Mouse (Mus musculus) bone marrow, adult 2 months (tissue): ENCODE data around the gene Ntrk3. TPM values are rescaled to one million over a fixed set of nuclear protein-coding genes. Genes with fewer than 3 reads are reported as not detected.

Experiments used
- H3K27ac ChIP-seq: fragments of 200-500 bp; 2 replicates; pipeline ENCODE4 v1.5.1; 2012; ENCODE audit warnings: low read depth, mild to moderate bottlenecking, control low read depth, inconsistent platforms, low read length; ENCODE audit not compliant: control insufficient read depth, poor library complexity, insufficient read depth
- H3K4me1 ChIP-seq: fragments of 200-500 bp; 2 replicates; pipeline ENCODE4 v1.6.1; 2011; ENCODE audit warnings: low read length; ENCODE audit not compliant: control insufficient read depth, insufficient read depth
- H3K4me3 ChIP-seq: fragments of 200-500 bp; replicated peaks from 2 replicates; pipeline ENCODE3; 2011; ENCODE audit warnings: mild to moderate bottlenecking, low read depth, low read length, control low read depth; ENCODE audit not compliant: control insufficient read depth
- CTCF ChIP-seq: fragments of 200-500 bp; IDR thresholded peaks from 2 replicates; pipeline ENCODE4 v1.5.1; 2011; ENCODE audit warnings: low read length, control low read depth; ENCODE audit not compliant: control insufficient read depth, insufficient read depth
- POLR2A ChIP-seq: fragments of 200-500 bp; IDR thresholded peaks from 2 replicates; pipeline ENCODE4 v1.6.1; 2011; ENCODE audit warnings: low read depth, mild to moderate bottlenecking, control low read depth, low read length, borderline replicate concordance; ENCODE audit not compliant: control insufficient read depth
- WGBS: fragments of 180-500 bp; shearing (Covaris S2); methylation state at CpG from one replicate; pipeline ENCODE4 v1.1.7; 2018; 5-methylcytosine and 5-hydroxymethylcytosine counted together
- polyA plus RNA-seq: library from polyadenylated mRNA; stranded (reverse); fragments of >200 nt; gene quantifications from 2 replicates; pipeline ENCODE4 v1.2.4, GENCODE M21; 2011; ENCODE audit warnings: low replicate concordance; ENCODE audit not compliant: missing spikeins, insufficient read depth, insufficient read length

Gene Ntrk3
- polyA plus RNA-seq, 1 experiment, result 1.0 TPM

DNA sequence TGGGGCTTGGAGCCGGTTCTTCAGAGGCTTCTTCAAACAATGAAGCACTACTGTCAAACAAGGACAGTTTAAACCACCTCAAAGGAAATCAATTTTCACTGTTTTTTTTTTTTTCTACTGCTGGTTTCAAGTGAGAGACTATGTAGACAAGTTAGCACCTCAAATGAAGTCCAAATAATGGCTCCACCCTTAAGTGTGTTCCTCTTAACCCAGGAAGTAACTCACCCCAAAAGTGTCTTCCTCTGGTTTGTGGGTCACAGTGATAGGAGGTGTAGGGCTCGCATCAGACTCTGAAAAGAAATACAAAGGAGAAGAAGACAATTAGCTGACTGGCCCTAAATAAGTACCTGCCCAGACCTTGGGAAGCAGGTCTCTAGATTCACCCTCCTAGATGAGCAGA is 286.1 kb downstream of the Ntrk3 start:
- no peak overlapping the region for H3K27ac ChIP-seq
- TF ChIP-seq CTCF (no peak), POLR2A (no peak)
- H3K4me3 ChIP-seq, result no peak overlapping the region
- H3K4me1 ChIP-seq, result no peaks in the 10 kb centered on the region
- 56% methylated on average over 2 of the region's 2 CpGs for WGBS

GRCm38 (mm10) chr7:78449909-78450592 is 287.8 kb downstream of the Ntrk3 start:
- TF ChIP-seq POLR2A (no peak), CTCF (no peak)
- WGBS, result 80% methylated on average over 6 of the region's 6 CpGs
- no peaks in the 10 kb centered on the region for H3K4me1 ChIP-seq
- H3K4me3 ChIP-seq, result no peak overlapping the region
- H3K27ac ChIP-seq, result no peak overlapping the region

- TF ChIP-seq POLR2A (no peak), CTCF (no peak)
- Histone ChIP-seq H3K4me3 (no peak overlapping the region), H3K4me1 (no peaks in the 10 kb centered on the region), H3K27ac (no peak overlapping the region)
- 68% methylated on average over 2 of the region's 2 CpGs for WGBS
Observed at GRCm38 (mm10) chr7:78448841-78449240, 289.0 kb downstream of the Ntrk3 start.

GRCm38 (mm10) chr7:78443373-78444036 is 294.3 kb downstream of the Ntrk3 start:
- TF ChIP-seq CTCF (no peak), POLR2A (no peak)
- H3K4me1 ChIP-seq, result no peaks in the 10 kb centered on the region
- WGBS, result 74% methylated on average over 5 of the region's 5 CpGs
- no peak overlapping the region for H3K4me3 ChIP-seq
- H3K27ac ChIP-seq, result no peak overlapping the region

DNA sequence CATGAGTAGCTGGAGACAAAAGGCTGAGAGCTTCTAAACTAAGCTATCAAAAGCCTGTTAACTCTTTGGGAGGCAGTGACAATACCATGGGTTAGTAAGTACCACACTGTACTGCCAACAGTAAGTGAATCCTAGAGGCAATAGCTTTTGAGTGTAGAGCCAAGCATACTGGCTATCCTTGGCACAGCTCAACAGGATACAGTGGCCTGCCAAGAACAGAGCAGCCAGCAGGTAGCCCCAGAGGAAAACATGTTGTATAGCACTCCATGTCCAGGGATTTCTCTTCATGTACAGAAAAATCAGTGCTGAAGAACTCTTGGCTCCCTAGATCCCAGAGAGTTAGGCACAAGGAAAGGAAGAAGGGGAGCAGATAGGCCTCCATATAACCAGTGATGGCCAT is 296.1 kb downstream of the Ntrk3 start:
- TF ChIP-seq POLR2A (no peak), CTCF (no peak)
- H3K4me1 ChIP-seq, result no peaks in the 10 kb centered on the region
- no peak overlapping the region for H3K27ac ChIP-seq
- H3K4me3 ChIP-seq, result no peak overlapping the region

DNA sequence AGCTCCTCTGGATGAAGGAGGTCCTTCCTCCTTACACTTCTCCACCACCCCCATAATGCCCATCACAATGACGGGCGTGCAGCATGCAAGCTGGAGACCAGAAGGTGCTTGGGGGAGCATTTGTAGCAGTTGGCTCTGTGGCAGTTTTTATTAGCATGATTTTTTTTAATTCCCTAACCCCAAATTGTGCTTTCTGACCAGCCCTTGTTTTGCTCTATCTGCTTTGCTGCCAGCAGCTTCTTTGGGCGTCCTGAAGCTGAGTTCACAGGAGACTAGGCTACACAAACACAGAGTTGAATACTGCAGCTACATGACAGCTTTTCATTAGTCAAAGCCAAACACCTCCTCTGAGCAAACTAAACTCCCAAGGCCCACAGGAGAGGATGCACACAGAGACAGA is 296.9 kb downstream of the Ntrk3 start:
- no peak overlapping the region for H3K27ac ChIP-seq
- no peak for TF ChIP-seq CTCF
- no peak for TF ChIP-seq POLR2A
- H3K4me3 ChIP-seq, result no peak overlapping the region
- 76% methylated on average over 3 of the region's 3 CpGs for WGBS
- H3K4me1 ChIP-seq, result no peaks in the 10 kb centered on the region

DNA sequence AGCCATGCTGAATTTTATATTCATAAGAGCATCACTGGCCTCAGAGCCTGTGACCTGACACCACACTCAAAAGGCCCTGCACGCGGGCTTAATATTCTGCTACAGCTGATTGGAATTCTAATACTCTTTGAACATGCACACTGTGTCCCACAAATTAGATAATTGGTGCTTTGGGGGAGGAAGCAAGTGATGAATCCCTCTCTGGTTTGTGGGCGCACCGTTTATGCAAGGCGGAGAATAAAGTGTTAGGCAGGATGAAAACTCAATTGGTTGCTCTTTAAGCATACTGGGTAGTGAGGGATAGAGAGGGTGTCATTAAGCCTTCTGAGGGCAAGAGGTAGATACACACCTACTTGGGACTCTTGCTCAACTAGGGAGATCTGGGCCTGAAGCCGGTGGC is 297.3 kb downstream of the Ntrk3 start:
- Histone ChIP-seq H3K4me1 (no peaks in the 10 kb centered on the region), H3K4me3 (no peak overlapping the region), H3K27ac (no peak overlapping the region)
- TF ChIP-seq CTCF, result no peak
- TF ChIP-seq POLR2A, result no peak
- WGBS, result 91% methylated on average over 6 of the region's 6 CpGs

DNA sequence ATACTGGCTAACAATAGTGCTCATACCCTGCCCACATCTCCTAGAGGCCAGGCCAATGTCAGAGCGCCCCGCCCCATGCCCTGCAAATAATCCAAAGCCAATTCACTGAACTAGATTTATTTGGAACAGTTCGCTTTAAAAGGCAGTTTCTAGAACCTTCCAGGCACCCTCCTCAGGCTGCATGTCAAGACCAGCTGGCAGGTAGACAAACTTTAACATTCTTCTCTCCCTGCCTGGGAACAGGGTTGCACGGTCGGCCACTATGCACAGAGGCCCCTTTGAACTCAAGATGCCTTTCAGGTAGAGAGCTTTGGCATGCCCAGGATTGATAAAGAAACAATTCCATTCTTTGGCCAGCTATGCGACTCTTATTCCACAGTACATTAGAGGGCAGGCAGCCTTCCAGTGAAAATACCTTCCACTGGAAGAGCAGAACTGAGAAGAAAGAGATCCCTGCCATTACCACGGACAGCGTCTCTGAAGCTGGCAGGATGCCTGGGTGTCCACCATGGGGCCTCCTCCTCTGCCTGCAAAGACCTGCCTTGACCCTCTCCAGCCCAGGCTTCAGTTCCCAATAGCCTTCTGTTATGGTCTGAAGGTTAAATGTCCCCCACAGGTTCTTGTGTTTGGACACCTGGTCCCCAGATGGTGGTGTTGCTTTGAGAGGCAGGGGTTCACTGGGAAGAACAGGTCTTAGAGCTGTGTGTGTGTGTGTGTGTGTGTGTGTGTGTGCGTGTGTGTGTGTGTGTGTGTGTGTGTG is 298.3 kb downstream of the Ntrk3 start:
- H3K4me3 ChIP-seq, result no peak overlapping the region
- no peak for TF ChIP-seq CTCF
- TF ChIP-seq POLR2A, result no peak
- no peaks in the 10 kb centered on the region for H3K4me1 ChIP-seq
- H3K27ac ChIP-seq, result no peak overlapping the region
- WGBS, result 75% methylated on average over 9 of the region's 9 CpGs
